Mouse (Mus musculus) T-helper 17 cell (primary cell): ENCODE results near the gene Tollip.

Source experiments
- in situ Hi-C, 2 experiments: fragments of 300-600 bp; cut with MboI, MseI; formaldehyde crosslinking; loops; 1 replicate in 1 of 2; 2 replicates in 1 of 2; pipeline ENCODE4 v1.15.1; 2025; ENCODE audit warnings: high pct_unique_total_duplicates in 2 of 2

Gene Tollip

GRCm38 (mm10) chr7:141918407-141918806 lies at the start of gene Tollip:
TSS of gene Tollip (minus strand) at chr7:141918507.
- in situ Hi-C loops, result no loop called here

- in situ Hi-C loops, result no loop called here
Observed at GRCm38 (mm10) chr7:141966281-141966680, 48.0 kb upstream of the Tollip start.

GRCm38 (mm10) chr7:141962521-141962920 lies 44.2 kb upstream of the Tollip start:
- in situ Hi-C loops, result no loop called here

- in situ Hi-C loops, result no loop called here
Observed at GRCm38 (mm10) chr7:141961491-141961890, 43.2 kb upstream of the Tollip start.

- in situ Hi-C loops, result no loop called here
Observed at GRCm38 (mm10) chr7:141960926-141961325, 42.6 kb upstream of the Tollip start.

- in situ Hi-C loops, result no loop called here
Observed at GRCm38 (mm10) chr7:141959133-141959532, 40.8 kb upstream of the Tollip start.

GRCm38 (mm10) chr7:141958211-141958610 lies 39.9 kb upstream of the Tollip start:
- in situ Hi-C loops, result no loop called here

GRCm38 (mm10) chr7:141957524-141958051 lies 39.3 kb upstream of the Tollip start:
- in situ Hi-C loops, result no loop called here

GRCm38 (mm10) chr7:141956174-141956566 lies 37.9 kb upstream of the Tollip start:
- in situ Hi-C loops, result no loop called here

GRCm38 (mm10) chr7:141955565-141956173 lies 37.4 kb upstream of the Tollip start:
- in situ Hi-C loops, result no loop called here

- in situ Hi-C loops, result no loop called here
Observed at GRCm38 (mm10) chr7:141953616-141954015, 35.3 kb upstream of the Tollip start.

GRCm38 (mm10) chr7:141952920-141953319 lies 34.6 kb upstream of the Tollip start:
- in situ Hi-C loops, result no loop called here

GRCm38 (mm10) chr7:141951821-141952220 lies 33.5 kb upstream of the Tollip start:
- in situ Hi-C loops, result no loop called here

- in situ Hi-C loops, result no loop called here
Observed at GRCm38 (mm10) chr7:141950104-141951013, 32.1 kb upstream of the Tollip start.

- in situ Hi-C loops, result no loop called here
Observed at GRCm38 (mm10) chr7:141949799-141950103, 31.4 kb upstream of the Tollip start.

GRCm38 (mm10) chr7:141948906-141949798 lies 30.8 kb upstream of the Tollip start, which contains the start of gene Brsk2:
TSS of gene Brsk2 (plus strand) at chr7:141949751.
- in situ Hi-C loops, result no loop called here

- in situ Hi-C loops, result no loop called here
Observed at GRCm38 (mm10) chr7:141948045-141948444, 29.7 kb upstream of the Tollip start.

- in situ Hi-C loops, result no loop called here
Observed at GRCm38 (mm10) chr7:141947512-141947911, 29.2 kb upstream of the Tollip start.

- in situ Hi-C loops, result no loop called here
Observed at GRCm38 (mm10) chr7:141945927-141946326, 27.6 kb upstream of the Tollip start.

GRCm38 (mm10) chr7:141943444-141943843 lies 25.1 kb upstream of the Tollip start:
- in situ Hi-C loops, result no loop called here

- in situ Hi-C loops, result no loop called here
Observed at GRCm38 (mm10) chr7:141934951-141935350, 16.6 kb upstream of the Tollip start.
